Mouse (Mus musculus): ENCODE data around the gene Crk. TPM values are rescaled to one million over a fixed set of nuclear protein-coding genes. Genes with fewer than 3 reads are reported as not detected.
"Not testable (repeated sequence)": the region's sequence is repeated elsewhere in the genome, so short reads cannot be mapped to it uniquely, and the experiment has no call there.

Gene Crk
- polyA plus RNA-seq, 1 experiment from 2014 or later: 83.8 TPM

DNA sequence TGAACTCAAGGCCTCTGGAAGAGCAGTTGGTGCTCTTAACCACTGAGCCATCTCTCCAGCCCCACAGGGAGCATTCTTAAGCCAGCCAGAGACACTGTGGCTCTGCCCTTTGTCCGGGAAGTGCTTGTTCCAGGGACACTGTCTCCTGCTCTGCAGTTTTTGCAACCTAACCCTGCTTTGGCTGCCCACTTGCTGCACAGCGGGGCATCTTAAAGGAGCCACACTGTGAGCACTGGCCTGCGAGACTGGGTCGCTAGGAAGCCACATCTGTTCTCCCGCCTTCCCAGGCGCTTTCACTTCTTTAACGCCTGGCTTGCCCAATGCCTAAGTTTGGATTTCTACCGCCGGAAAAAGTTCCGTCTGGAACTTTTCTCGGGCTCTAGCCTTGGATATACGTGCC, 36.5 kb downstream of the Crk start:
- Histone ChIP-seq H3K27me3 (replicated peaks; ENCODE audit: insufficient read depth, low read length) (no peaks in the 10 kb centered on the region), H3K4me1 (ENCODE audit: insufficient read depth, low read depth, low read length) (no peaks in the 10 kb centered on the region), H3K4me2 (replicated peaks; ENCODE audit: low read depth, low read length) (0 out of 2 replicates have a peak overlapping the region, but pooled peaks have one; percentile 25), H3K9me3 (ENCODE audit: low read length) (no peaks in the 10 kb centered on the region), H3K27ac (ENCODE audit: low read length) (no peak overlapping the region), H3K36me3 (ENCODE audit: insufficient read depth, low read length) (no peaks in the 10 kb centered on the region), H3K4me3 (ENCODE audit: low read depth, low read length) (no peak overlapping the region), H3K9ac (replicated peaks; ENCODE audit: low read depth) (no peak overlapping the region)
- DNase-seq (ENCODE audit: low spot score): no peak
- ATAC-seq: no peak
- no peak for TF ChIP-seq CTCF (IDR thresholded peaks at IDR 0.05)
- WGBS: 42% methylated on average over 12 of the region's 12 CpGs

DNA sequence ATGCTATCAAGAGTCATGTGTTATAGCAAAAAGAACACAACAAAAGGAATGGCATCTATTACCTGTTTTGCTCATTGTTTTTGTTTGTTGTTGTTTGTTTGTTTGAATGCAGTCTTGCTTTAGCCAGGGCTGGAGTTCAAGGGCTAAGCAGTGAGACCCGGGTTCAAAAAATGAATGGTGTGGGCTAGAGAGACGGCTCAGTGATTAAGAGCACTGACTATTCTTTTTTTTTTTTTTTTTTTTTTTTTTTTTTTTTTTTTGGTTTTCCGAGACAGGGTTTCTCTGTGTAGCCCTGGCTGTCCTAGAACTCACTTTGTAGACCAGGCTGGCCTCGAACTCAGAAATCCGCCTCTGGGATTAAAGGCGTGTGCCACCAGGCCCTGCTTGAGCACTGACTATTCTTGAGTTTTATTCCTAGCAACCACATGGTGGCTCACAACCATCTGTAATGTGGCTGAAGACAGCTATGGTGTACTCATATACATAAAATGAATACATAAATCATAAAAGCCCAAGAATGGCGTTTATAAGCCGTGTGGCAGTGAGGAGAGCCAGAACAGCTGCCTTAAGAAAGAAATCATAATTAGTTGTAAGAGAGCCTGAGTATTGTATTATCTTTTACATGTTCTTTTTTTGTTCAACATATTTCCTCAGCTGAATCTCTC, 37.7 kb downstream of the Crk start:
- TF ChIP-seq CTCF (IDR thresholded peaks at IDR 0.05) (peak; percentile 32), EP300 (IDR thresholded peaks at IDR 0.05) (no peak)
- Histone ChIP-seq H3K9me3 (ENCODE audit: low read length) (no peaks in the 10 kb centered on the region), H3K9ac (replicated peaks; ENCODE audit: low read depth) (no peak overlapping the region), H3K27me3 (replicated peaks; ENCODE audit: insufficient read depth, low read length) (no peaks in the 10 kb centered on the region), H3K36me3 (ENCODE audit: insufficient read depth, low read length) (no peaks in the 10 kb centered on the region), H3K4me1 (ENCODE audit: insufficient read depth, low read depth, low read length) (no peaks in the 10 kb centered on the region), H3K4me3 (ENCODE audit: low read depth, low read length) (no peak overlapping the region), H3K4me2 (replicated peaks; ENCODE audit: low read depth, low read length) (no peak overlapping the region), H3K27ac (ENCODE audit: low read length) (no peak overlapping the region)
- 72% methylated on average over 8 of the region's 8 CpGs for WGBS
- ATAC-seq (peak; percentile 32; the same call in 1 of the 2 replicates), DNase-seq (ENCODE audit: low spot score) (peak; percentile 46)

DNA sequence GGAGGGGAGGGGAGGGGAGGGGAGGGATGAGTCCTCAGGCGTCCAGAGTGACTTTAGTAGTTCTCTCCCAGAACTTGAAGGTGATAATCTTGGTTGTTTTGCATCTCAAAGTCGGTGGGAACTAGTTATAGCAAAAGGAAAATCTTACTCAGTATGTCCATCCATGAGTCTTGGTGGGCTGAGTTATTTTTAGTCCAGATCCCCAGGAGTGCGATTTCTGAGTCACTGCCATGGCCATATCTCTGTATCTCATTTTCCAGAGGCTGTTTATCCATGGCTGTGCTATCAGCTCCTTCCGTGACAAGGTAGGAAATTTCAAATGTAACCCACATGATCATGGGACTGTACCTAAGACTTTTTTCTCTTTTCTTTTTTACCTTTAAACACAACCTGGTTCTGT, 43.3 kb downstream of the Crk start:
- H3K27me3 ChIP-seq (replicated peaks; ENCODE audit: insufficient read depth, low read length): no peaks in the 10 kb centered on the region
- H3K36me3 ChIP-seq (ENCODE audit: insufficient read depth, low read length): no peaks in the 10 kb centered on the region
- no peak overlapping the region for H3K9ac ChIP-seq (replicated peaks; ENCODE audit: low read depth)
- ATAC-seq (no peak), DNase-seq (ENCODE audit: low spot score) (no peak)
- TF ChIP-seq EP300 (IDR thresholded peaks at IDR 0.05) (no peak), CTCF (IDR thresholded peaks at IDR 0.05) (no peak)
- no peaks in the 10 kb centered on the region for H3K9me3 ChIP-seq (ENCODE audit: low read length)
- no peak overlapping the region for H3K27ac ChIP-seq (ENCODE audit: low read length)
- no peaks in the 10 kb centered on the region for H3K4me1 ChIP-seq (ENCODE audit: insufficient read depth, low read depth, low read length)
- H3K4me2 ChIP-seq (replicated peaks; ENCODE audit: low read depth, low read length): no peak overlapping the region
- 47% methylated on average over 4 of the region's 4 CpGs for whole genome bisulfite sequencing
- H3K4me3 ChIP-seq (ENCODE audit: low read depth, low read length): no peak overlapping the region

DNA sequence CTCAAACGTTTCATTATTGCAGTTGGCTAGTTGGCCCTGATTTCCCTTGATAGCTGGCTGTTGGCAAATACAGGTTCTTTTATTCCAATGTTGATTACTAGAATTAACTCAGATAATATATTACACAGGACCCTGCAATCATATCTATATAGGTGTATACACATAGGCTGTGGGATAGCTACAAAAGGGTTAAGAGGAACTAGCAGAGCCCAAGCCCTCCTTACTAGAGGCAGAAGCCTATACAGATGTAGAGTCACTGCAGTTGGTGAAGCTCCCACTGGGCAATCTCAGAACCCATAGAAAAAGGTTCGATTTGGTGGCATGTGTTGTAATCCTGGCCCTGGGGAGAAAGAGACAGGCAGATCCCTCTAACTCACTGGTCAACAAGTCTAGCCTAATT, 48.1 kb downstream of the Crk start:
- no peak for TF ChIP-seq CTCF (IDR thresholded peaks at IDR 0.05)
- TF ChIP-seq EP300 (IDR thresholded peaks at IDR 0.05): no peak
- no peak overlapping the region for H3K4me3 ChIP-seq (ENCODE audit: low read depth, low read length)
- no peak overlapping the region for H3K4me2 ChIP-seq (replicated peaks; ENCODE audit: low read depth, low read length)
- H3K36me3 ChIP-seq (ENCODE audit: insufficient read depth, low read length): no peaks in the 10 kb centered on the region
- DNase-seq (ENCODE audit: low spot score) (no peak), ATAC-seq (no peak)
- H3K4me1 ChIP-seq (ENCODE audit: insufficient read depth, low read depth, low read length): no peaks in the 10 kb centered on the region
- H3K27ac ChIP-seq (ENCODE audit: low read length): no peak overlapping the region
- 58% methylated on average over 2 of the region's 2 CpGs for WGBS
- no peaks in the 10 kb centered on the region for H3K27me3 ChIP-seq (replicated peaks; ENCODE audit: insufficient read depth, low read length)
- no peak overlapping the region for H3K9ac ChIP-seq (replicated peaks; ENCODE audit: low read depth)
- no peaks in the 10 kb centered on the region for H3K9me3 ChIP-seq (ENCODE audit: low read length)

DNA sequence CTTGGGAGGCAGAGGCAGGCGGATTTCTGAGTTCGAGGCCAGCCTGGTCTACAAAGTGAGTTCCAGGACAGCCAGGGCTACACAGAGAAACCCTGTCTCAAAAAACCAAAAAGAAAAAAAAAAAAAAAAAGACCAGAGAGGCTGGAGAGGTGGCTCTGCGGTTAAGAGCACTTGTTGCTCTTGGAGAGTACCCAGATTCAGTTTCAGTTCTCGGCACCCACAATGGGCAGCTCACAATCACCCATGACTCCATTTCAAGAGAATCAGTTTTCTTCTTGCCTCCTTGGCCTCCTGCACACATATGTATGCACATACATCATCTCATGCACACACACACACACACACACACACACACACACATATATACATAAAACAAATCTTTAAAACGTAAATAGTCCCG, 48.6 kb downstream of the Crk start:
- 67% methylated on average over 6 of the region's 6 CpGs for WGBS
- H3K4me3 ChIP-seq (ENCODE audit: low read depth, low read length); H3K9ac ChIP-seq (replicated peaks; ENCODE audit: low read depth); H3K4me1 ChIP-seq (ENCODE audit: insufficient read depth, low read depth, low read length); H3K36me3 ChIP-seq (ENCODE audit: insufficient read depth, low read length); ATAC-seq; H3K9me3 ChIP-seq (ENCODE audit: low read length); H3K27me3 ChIP-seq (replicated peaks; ENCODE audit: insufficient read depth, low read length); H3K4me2 ChIP-seq (replicated peaks; ENCODE audit: low read depth, low read length); H3K27ac ChIP-seq (ENCODE audit: low read length): not testable (repeated sequence)
- peak; percentile 19 for DNase-seq (ENCODE audit: low spot score)

DNA sequence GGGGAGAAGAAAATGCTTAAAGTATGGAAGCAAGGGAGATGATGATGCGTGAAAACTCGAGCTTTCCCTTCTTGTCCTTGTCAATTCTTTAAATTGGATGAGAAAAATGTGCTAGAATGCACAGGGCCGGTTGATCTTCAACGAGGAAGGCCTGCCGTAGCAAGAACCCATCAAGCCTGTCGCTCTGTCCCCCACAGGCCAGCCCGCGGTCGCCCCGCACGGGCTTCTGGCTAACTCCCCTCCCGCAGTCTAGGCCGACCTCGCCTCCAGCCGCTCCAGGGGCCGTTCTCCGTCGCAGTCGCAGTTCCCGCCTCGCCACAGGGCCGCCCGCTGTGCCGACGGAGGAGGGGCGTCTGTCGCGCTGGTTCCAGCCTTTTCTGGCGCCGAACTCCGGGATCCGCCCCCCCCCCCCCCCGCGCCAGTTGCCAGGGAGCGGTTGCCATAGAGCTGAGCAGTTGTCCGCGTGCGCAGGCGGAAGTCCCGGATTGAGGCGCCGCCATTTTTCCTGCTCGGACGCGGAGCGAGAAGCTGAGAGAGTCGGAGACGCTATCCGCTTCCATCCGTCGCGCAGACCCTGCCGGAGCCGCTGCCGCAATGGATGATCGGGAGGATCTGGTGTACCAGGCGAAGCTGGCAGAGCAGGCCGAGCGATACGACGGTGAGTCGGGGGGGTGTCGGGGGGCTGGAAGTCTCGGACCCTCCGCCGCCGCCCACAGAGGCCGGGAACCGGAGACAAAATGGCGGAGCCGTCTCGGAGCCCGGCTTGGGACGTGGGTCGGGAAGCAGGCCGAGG, 53.6 kb downstream of the Crk start, which contains the start of gene Ywhae:
Gene Ywhae, plus strand, starts transcription at position 436 of the 793 bp plus-strand sequence.
- Histone ChIP-seq H3K4me1 (ENCODE audit: insufficient read depth, low read depth, low read length) (peaks cover 12% of the 10 kb centered on the region; the same call in 1 of the 2 replicates), H3K9ac (replicated peaks; ENCODE audit: low read depth) (peak within 1 kb of the TSS; percentile 84), H3K4me3 (ENCODE audit: low read depth, low read length) (peak within 1 kb of the TSS; percentile 77), H3K27me3 (replicated peaks; ENCODE audit: insufficient read depth, low read length) (no peaks in the 10 kb centered on the region), H3K36me3 (ENCODE audit: insufficient read depth, low read length) (no peaks in the 10 kb centered on the region), H3K4me2 (replicated peaks; ENCODE audit: low read depth, low read length) (peak within 1 kb of the TSS; percentile 77), H3K27ac (ENCODE audit: low read length) (peak within 1 kb of the TSS; percentile 86), H3K9me3 (ENCODE audit: low read length) (no peaks in the 10 kb centered on the region)
- ATAC-seq (peak; percentile 96), DNase-seq (ENCODE audit: low spot score) (peak; percentile 97)
- 0 out of 2 replicates have a peak, but pooled peaks have one; percentile 11 for TF ChIP-seq CTCF (IDR thresholded peaks at IDR 0.05)
- peak; percentile 47; the same call in 1 of the 2 replicates for TF ChIP-seq EP300 (IDR thresholded peaks at IDR 0.05)
- under 1% methylated on average over 63 of the region's 76 CpGs for WGBS
